Mouse (Mus musculus): Measurements from ENCODE around the gene Ifi47.

Gene Ifi47

DNA sequence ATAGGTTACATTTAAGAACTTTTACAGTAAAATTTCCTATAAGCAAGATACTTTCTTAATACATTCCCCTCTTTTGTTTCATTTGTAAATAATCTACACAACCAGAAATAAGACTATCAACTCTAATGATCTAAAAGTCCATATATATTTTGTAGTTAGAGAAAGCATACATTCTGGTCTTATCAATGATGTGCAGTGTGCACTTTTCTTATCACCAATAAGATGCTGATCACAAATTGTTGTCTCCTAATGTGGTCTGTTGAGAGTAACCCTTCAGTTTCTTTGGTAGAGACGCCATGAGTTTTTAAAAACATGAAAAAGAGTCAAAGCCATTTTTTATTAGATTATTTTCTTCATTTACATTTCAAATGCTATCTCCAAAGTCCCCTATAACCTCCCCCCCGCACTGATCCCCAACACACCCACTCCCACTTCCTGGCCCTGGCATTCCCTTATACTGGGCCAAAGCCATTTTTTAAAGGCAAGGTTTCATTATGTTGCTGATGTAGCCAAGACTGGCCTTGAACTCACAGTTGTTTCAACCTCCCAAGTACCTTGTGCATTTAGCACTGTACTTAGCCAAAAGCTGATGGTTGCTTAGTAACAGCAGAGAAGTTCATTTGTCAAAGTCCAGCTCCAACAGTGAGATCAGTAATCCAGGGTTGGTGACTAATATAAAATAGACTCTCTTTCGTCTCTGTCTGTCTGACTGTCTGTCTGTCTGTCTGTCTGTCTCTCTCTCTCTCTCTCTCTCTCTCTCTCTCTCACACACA lies 13.5 kb downstream of the Ifi47 start:
- DNase-seq (ENCODE audit: low spot score) = no peak

DNA sequence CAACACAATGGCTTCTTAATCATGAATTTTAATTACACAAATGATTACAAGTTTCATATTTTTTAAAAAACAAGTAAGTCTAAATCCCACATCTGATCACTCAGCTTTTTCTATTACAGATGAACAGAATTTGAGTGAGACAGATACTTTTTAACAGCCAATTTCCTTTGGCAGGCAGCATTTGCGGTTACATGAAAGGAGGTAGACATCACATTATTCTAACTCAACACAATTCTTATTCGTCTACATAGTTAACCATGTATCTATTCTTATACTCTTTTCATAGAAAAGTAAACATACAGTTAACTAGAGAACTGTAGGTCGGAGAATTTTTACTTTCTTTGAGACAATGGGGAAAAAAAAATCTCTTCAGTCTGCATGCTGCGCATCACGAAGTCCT lies 14.2 kb downstream of the Ifi47 start:
- DNase-seq (ENCODE audit: low spot score) = no peak

DNA sequence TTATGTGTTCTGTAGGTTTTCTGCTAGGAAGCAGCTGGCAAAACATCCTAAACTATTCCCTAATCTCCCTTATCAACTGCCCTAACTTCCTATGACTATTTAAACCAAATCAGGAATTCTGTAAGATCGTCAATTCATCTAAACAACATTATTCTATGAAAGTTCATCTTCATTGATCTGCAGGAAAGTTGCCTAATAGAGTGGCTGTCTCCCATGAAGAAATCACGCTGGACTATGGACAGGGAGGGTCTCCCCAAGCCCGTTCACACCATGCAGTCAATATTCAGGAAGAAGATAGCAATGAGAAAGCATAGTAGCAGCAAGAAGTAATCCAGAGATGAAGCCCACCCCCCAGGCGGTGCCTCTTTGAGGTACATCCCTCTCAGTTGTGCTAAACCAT lies 14.8 kb downstream of the Ifi47 start:
- DNase-seq (ENCODE audit: low spot score) = no peak

DNA sequence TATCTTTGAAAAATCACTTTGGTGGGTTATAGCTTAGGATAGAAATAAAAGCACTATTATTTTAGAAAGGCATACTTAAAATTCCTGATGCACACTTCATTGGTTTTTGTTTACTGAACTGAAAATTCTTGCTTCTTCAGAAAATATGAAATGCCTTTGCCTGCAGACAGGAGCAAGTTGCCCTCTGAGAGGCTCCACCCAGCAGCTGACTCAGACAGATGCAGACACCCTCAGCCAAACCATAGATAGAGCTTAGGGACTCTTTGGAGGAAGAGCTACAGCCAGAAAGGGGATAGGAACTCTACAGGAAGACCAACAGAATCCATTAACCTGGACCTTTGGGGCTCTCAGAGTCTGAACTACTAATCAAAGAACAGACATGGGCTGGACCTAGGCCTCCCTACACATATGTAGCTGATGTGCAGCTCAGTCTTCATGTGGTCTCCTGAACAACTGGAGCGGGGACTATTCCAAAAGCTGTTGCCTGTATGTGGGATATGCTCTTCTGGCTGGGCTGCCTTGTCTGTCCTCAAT lies 15.7 kb downstream of the Ifi47 start:
- DNase-seq (ENCODE audit: low spot score) = no peak

DNA sequence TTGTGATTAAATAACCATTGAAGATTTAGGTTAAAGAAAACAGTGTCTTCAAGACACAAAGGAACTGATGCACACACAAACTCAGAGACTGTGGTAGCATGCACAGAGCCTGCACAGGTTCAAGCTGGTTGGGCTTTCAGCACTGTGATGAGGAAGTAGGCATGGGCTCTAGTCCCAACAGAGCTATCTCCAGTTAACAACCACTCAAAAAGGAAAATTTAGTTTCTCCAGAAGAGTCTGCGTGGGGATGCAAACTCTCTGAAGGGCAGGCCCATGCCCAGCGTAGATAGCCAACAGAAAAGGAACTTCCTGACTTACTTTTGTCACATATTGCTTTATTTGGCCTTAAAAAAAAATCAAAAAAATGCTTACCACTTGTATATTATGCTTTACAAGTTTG lies 16.4 kb downstream of the Ifi47 start:
- no peak for DNase-seq (ENCODE audit: low spot score)

DNA sequence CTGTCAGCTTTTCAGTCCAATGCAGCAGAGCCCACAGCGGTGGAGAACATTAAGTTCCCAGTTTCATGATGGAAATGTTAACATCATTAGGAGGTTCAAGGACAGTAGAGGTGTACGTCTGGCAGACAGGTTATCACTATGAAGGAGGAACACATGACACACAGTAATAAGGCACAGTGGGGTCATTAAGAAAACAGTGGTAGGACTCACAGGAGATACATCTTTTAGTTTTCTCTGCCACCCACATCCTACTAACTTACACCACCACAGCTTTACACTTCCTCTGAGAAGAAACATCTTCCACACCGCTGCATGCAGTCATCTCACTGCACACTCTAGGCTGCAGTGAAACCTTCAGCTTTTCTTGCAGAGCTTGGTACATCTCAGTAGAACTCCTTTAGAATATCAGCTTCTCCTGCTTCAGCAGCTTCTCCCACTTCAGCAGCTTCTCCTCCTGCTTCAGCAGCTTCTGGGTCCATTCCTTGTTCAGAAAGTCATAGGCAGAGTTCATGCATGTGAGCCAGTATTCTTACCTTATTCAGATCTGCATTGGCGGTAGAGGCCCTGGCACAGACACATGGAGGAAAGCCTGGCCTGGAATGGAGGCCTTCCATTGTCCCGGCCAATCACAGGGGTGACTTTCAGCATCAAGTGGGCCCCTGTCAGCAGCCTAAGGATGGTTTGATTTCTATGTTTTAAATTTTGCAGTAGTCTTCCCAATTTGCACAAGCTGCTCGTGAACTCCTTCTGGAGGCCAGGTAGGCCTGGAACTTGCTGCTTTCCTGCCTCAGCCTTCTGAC lies 17.7 kb downstream of the Ifi47 start:
- no peak for DNase-seq (ENCODE audit: low spot score)

DNA sequence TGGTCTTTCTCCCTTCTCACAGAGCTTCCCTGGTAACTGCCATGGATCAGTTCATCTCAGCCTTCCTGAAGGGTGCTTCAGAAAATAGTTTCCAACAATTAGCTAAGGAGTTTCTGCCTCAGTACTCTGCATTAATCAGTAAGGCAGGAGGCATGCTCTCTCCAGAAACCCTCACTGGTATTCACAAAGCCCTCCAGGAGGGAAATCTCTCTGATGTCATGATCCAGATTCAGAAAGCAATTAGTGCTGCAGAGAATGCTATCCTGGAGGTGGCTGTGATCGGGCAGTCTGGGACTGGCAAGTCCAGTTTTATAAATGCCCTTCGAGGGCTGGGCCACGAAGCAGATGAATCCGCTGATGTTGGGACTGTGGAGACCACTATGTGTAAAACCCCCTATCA lies 19.0 kb downstream of the Ifi47 start:
- DNase-seq (ENCODE audit: low spot score) = no peak

DNA sequence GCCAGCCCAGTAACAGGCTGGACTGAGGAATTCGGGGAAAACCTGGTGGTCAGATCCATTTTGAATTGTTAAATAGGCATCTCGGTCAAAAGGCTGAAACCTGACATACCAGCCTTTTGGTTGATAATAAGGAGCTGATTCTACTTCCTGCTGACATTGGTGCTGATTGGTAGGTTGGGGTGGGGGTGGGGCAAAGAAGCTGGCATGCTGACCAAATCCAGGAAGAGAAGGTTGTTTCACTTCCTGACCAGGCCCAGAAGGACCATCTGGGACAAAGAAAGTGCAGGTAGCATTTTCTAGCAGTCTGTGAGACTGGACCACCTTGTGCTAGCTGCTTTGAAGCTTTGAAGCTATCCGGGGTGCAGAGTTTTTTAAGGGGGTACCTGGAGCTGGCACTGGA lies 24.0 kb downstream of the Ifi47 start:
- DNase-seq (ENCODE audit: low spot score) = no peak

DNA sequence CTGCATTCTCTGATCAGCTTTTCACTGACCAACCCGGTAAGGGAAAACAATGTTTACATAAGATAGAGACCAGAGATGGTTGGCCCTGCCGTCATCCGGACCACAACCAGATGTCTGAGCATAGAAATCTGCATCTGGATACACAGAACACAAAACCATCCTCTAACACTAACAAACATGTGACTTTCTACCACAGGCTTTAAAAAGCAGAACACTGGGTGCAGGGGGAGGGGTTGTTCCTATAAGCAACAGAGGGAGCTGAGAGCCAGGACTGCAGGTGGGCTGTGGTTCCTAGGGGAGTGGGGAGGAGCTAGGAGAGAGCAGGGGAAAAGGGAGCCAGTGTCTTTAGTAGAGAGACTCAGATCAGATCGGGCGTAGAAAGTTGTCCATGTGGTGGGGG lies 25.1 kb downstream of the Ifi47 start:
- DNase-seq (ENCODE audit: low spot score) = no peak

DNA sequence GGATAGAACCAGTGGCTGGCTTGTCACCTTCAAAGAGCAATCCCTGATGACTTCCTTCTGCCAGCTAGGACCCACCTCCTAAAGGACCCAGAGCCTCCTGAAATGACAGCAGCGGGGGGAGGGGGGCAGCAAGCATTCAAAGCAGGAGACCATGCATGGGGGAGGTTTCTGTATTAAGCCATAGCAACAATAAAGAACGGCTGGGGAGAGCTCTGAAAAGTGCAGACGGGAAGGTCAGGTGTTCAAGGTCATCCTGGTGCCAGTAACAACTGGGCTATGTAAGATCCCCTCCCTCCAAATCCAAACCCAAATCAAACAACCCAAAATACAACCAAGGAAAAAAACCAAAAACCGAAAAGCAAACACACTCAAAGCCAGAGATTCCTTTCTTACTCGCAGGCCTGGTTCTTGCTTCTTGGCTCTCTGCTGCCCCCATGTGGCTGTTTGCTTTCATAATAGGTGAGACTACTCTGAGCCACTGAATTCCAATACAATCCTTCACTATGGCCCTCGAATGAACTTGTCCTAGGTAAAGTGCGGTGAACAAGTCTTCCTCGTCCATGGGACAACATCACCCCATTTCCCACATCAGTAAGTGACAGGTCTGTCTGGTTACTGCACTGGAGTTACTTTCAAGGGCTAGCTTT lies 26.8 kb downstream of the Ifi47 start:
- DNase-seq (ENCODE audit: low spot score) = peak; percentile 51

DNA sequence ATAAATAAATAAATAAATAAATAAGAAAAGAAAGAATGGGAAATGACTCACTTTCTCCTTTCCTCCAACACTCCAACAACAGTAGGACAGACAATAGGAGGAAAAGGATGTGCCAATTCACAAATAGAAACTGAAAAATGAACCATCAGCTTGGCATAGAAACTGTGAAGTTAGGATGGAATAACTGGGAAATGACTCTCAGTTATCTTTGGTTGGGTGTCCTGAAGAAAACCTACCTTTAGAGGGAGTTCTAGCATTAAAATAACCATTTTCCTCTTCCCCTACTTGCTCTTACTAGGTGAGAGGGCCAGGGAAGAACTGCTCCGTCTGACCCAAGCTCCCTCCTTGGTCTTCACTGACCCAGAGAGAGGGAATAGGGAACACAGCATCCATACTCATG lies 29.4 kb downstream of the Ifi47 start:
- DNase-seq (ENCODE audit: low spot score) = no peak

DNA sequence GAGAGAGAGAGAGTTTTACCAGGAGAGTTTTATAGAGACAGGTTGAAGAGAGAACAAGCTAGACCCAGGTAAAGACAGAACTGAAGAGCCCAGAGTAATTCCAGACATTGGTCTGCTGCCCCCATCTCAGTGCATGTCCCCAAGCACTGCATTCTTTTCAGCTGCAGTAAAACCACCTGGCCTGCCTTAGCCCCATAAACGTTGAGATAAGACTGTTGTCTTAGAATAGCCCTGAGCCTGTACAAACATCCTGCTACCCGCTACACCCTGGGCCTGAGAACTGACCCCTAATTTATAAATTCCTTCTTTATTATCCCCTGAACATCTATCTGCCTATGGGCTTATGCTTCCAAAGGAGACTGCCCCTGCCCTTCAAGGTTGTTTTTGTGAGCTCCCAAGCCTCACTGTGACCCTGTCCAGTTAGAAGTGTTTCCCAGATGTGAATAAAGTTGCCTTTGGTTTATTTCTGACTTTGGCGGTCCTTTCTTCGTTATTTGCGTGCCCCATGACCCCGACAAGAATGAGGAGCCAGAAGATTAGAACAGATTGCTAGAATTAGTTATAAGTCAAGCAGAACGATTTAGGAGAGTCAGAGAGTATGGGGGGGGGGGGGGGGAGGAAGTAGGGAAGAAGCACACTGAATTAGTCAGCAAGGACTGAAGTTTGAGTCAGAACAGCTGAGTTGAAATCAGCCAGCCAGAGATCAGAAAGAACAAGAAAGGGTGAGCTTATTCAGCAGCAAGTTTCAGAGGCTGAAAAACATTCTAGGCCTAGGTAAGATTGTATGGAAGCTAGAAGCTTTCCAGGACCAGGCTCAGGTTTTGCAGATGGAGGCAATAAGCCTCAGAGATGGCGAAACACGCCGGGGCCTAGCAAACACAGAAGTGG lies 31.5 kb downstream of the Ifi47 start:
- no peak for DNase-seq (ENCODE audit: low spot score)

DNA sequence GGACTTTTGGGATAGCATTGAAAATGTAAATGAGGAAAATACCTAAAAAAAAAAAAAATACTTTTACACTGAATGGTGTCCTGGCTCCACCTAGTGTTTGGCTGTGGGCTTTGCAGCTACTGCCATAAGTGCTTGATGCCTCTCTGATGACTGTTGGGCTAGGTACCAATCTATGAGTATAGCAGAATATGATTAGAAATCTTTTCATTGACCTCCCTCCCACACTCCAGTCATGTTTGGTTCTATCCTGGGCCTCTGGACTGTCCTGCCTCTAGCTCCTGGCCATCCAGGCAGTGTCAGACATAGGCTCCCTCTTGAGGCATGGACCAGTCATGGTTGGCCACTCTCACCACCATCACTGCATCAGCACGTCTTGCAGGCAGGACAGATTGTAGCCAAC lies 32.4 kb downstream of the Ifi47 start:
- no peak for DNase-seq (ENCODE audit: low spot score)

DNA sequence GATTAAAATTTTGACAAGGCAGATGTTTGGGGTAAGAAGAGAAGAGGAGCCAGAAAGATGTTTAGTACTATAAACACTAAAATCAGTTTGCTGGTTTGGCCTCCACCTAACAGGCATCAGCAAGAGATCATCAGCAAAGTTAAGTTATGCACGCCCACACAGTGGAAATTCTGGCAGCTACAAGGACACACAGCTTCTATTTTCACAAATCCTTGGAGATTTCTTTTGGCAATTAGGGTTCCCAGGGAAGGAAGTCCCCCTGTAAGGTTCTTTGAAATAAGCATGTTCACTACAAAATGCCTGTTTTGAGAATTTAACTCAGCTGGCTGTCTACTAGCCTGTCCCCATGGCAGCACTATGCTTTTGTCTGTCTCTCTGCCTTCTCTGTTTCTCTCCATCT lies 34.6 kb downstream of the Ifi47 start:
- no peak for DNase-seq (ENCODE audit: low spot score)

DNA sequence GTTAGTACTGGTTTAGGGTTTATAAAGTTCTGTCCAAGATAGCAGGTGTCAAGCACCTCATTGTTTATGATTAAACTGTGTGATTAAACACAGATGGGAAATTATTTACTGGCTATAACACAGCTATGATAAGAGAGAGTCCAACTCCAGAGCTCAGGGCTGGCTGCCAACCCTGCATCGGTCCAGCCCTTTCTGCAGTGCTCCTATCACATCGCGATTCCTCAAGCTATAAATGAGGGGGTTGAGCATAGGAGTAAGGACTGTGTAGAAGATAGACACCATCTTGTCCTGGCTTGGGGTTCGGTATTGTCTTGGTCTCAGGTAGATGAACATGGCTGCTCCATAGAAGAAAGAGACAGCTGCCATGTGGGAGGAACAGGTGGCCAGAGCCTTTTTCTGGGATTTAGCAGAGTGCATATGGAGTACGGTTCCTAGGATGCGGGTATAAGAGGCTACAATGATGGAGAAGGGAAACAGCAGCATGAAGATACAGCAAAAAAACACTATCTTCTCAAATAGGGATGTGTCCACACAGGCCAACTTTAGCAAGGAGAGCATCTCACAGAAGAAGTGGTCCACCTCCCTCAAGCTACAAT lies 36.3 kb downstream of the Ifi47 start:
- no peak for DNase-seq (ENCODE audit: low spot score)

DNA sequence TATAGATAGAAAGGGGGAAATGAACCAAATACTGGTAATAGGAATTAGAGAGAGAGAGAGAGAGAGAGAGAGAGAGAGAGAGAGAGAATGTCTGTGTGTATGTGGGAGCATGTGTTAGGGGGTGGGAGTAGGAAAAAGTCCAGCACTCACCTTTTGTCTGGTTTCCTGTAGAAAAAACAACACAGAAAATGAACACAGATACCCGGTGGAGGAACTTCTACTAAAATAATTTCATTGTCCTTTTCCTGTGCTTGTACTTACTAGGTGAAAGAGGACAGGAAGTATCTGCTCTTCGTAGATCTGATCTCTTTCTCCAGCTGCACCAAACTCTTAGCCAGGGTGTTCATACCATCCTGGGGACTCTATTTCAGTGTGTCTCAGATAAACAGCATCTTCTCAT lies 37.8 kb downstream of the Ifi47 start:
- no peak for DNase-seq (ENCODE audit: low spot score)

DNA sequence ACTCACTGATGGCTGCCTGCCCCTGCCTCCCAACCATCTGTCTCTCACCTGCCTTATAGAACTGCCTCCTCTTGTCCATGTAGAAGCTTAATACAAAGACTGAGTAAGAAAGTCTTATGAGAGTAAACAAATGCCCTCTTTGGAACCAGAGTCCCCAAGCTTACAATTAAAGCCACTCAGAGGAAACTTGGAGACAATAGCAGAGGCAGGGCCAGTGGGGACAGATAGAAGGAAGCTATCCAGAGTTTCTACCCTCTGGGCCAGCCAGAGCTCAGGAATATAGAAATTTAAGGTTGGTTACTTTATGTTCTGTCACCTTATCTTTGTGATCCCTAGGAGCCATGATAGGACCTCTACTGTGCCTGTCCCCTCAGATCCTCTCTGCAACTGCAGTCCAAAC lies 38.4 kb downstream of the Ifi47 start, which contains the start of gene Olfr1396:
Gene Olfr1396, minus strand, starts transcription at position 101 of the 400 bp plus-strand sequence.
- DNase-seq (ENCODE audit: low spot score) = no peak

DNA sequence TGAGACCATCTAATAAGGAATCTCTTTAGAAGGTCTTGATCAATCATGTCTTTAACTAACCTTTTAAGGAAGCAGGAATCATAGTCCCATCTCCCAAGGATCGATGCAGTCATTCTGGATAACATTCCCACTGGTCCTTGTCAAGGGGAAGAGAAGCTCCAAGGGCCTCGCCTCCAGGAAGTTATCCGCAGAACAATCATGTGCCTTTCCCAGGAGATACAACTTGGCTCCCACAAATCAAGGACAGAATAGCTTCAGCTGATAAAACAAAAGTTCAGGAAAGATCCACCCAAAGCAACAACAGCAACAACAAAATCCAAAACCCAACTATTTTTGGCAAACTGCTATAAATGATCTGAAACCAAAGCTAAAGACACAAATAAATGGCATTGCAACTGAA lies 43.2 kb downstream of the Ifi47 start:
- DNase-seq (ENCODE audit: low spot score) = no peak

DNA sequence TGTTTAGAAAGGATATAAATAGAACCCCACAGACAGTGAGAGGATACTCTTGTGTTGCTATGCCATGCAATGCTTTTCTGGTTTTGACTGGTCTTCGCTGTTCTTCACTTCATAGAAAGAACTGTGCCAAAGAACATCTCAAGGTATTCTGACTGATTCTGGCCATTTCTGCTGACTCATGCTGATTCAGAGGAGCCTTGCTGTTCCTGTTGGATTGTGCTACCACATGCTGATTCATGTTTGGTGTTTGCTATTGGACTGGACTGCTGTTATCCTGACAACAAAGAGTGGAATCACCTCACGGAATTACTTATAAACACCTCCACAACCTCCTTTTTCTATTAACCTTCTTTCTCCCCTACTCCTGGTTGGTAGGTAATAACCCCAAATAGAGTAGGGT lies 47.8 kb downstream of the Ifi47 start:
- DNase-seq (ENCODE audit: low spot score) = no peak

DNA sequence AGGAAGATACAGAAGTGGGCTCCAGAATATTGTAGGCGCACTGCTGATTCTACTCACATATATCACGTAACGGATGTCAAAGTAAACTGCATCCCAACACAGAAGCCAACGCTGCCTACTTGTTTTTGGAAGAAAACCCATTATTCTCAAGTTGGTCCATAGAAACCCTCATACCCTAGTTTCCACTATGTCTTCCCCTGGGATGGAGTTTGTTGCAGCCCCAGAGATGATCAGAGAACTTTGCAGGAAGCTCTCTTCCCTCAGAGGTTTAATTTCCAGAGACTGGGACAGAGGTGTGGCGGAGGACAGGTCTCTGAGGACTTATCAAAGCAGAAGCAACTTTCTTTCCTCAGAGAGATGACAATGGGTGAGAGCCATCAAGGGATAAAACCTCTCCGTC lies 65.6 kb downstream of the Ifi47 start, which contains the start of gene Olfr1395:
Gene Olfr1395, plus strand, starts transcription at position 301 of the 400 bp plus-strand sequence.
- no peak for DNase-seq (ENCODE audit: low spot score)

Measured in ovary, adult 18-20 months (tissue).